Mouse (Mus musculus): Measurements from ENCODE around the gene Frmpd4. TPM values are rescaled to one million over a fixed set of nuclear protein-coding genes. Genes with fewer than 3 reads are reported as not detected.
A peak's percentile ranks its signal among the peaks of the same experiment; 100 is the strongest.

Frmpd4 gene
- total RNA-seq, 4 experiments from 2014 or later, result 43.0 to 62.9 (median 52.8) TPM

- DNase-seq (ENCODE audit: low spot score in 2 of 2), result no peak
These were observed 453.0 kb downstream of the Frmpd4 start for GRCm38 (mm10) chrX:168124043-168124442.

- DNase-seq (ENCODE audit: low spot score in 2 of 2), result no peak
These were observed 453.5 kb downstream of the Frmpd4 start for GRCm38 (mm10) chrX:168123589-168123965.

- DNase-seq (ENCODE audit: low spot score in 2 of 2), result peak; percentile 15 to 31
These were observed 454.0 kb downstream of the Frmpd4 start for GRCm38 (mm10) chrX:168122806-168123588.

GRCm38 (mm10) chrX:168041589-168041988 is 535.4 kb downstream of the Frmpd4 start:
- peak in 1 of 2 experiments; percentile 7 for DNase-seq (ENCODE audit: low spot score in 2 of 2)

- DNase-seq (ENCODE audit: low spot score in 2 of 2), result no peak
These were observed 556.4 kb downstream of the Frmpd4 start for GRCm38 (mm10) chrX:168020574-168021145.

- no peak for DNase-seq (ENCODE audit: low spot score in 2 of 2)
These were observed 559.2 kb downstream of the Frmpd4 start for GRCm38 (mm10) chrX:168017792-168018191.

GRCm38 (mm10) chrX:167984835-167985234 is 592.2 kb downstream of the Frmpd4 start:
- no peak for DNase-seq (ENCODE audit: low spot score in 2 of 2)

- DNase-seq (ENCODE audit: low spot score in 2 of 2), result no peak
These were observed 625.8 kb downstream of the Frmpd4 start for GRCm38 (mm10) chrX:167951207-167951606.

- DNase-seq (ENCODE audit: low spot score in 2 of 2), result no peak
These were observed 667.5 kb downstream of the Frmpd4 start for GRCm38 (mm10) chrX:167909483-167909882.

- DNase-seq (ENCODE audit: low spot score in 2 of 2), result no peak
These were observed 676.0 kb downstream of the Frmpd4 start for GRCm38 (mm10) chrX:167901046-167901445.

- DNase-seq (ENCODE audit: low spot score in 2 of 2), result no peak
These were observed 722.2 kb downstream of the Frmpd4 start for GRCm38 (mm10) chrX:167854821-167855220.

GRCm38 (mm10) chrX:167832543-167832942 is 744.5 kb downstream of the Frmpd4 start:
- no peak for DNase-seq (ENCODE audit: low spot score in 2 of 2)

GRCm38 (mm10) chrX:167828456-167828855 is 748.6 kb downstream of the Frmpd4 start:
- DNase-seq (ENCODE audit: low spot score in 2 of 2), result no peak

GRCm38 (mm10) chrX:167817363-167817762 is 759.7 kb downstream of the Frmpd4 start:
- no peak for DNase-seq (ENCODE audit: low spot score in 2 of 2)

GRCm38 (mm10) chrX:167810120-167810519 is 766.9 kb downstream of the Frmpd4 start:
- DNase-seq (ENCODE audit: low spot score in 2 of 2), result no peak

- no peak for DNase-seq (ENCODE audit: low spot score in 2 of 2)
These were observed 768.5 kb downstream of the Frmpd4 start for GRCm38 (mm10) chrX:167808572-167808971.

- no peak for DNase-seq (ENCODE audit: low spot score in 2 of 2)
These were observed 788.3 kb downstream of the Frmpd4 start for GRCm38 (mm10) chrX:167788737-167789136.

GRCm38 (mm10) chrX:167783526-167783925 is 793.5 kb downstream of the Frmpd4 start:
- no peak for DNase-seq (ENCODE audit: low spot score in 2 of 2)

- DNase-seq (ENCODE audit: low spot score in 2 of 2), result no peak
These were observed 857.5 kb downstream of the Frmpd4 start for GRCm38 (mm10) chrX:167719564-167719981.

GRCm38 (mm10) chrX:167719092-167719491 is 857.9 kb downstream of the Frmpd4 start:
- DNase-seq (ENCODE audit: low spot score in 2 of 2), result no peak

GRCm38 (mm10) chrX:167654806-167655495 is 922.1 kb downstream of the Frmpd4 start:
- no peak for DNase-seq (ENCODE audit: low spot score in 2 of 2)

- DNase-seq (ENCODE audit: low spot score in 2 of 2), result no peak
These were observed 922.8 kb downstream of the Frmpd4 start for GRCm38 (mm10) chrX:167654249-167654648.

All from layer of hippocampus, adult 8-10 months (tissue).